Mouse (Mus musculus): Measurements from ENCODE around the gene Spaca4.

Spaca4 gene

GRCm38 (mm10) chr7:45727625-45728024 is 2.0 kb upstream of the Spaca4 start:
- DNase-seq (ENCODE audit: low spot score in 2 of 2), result no peak

- no peak for DNase-seq (ENCODE audit: low spot score in 2 of 2)
These were observed 806 bp upstream of the Spaca4 start for GRCm38 (mm10) chr7:45726419-45726818.

- DNase-seq (ENCODE audit: low spot score in 2 of 2), result no peak
These were observed 462 bp downstream of the Spaca4 start for GRCm38 (mm10) chr7:45725151-45725550.

- no peak for DNase-seq (ENCODE audit: low spot score in 2 of 2)
These were observed 1.8 kb downstream of the Spaca4 start for GRCm38 (mm10) chr7:45723781-45724180.

DNA sequence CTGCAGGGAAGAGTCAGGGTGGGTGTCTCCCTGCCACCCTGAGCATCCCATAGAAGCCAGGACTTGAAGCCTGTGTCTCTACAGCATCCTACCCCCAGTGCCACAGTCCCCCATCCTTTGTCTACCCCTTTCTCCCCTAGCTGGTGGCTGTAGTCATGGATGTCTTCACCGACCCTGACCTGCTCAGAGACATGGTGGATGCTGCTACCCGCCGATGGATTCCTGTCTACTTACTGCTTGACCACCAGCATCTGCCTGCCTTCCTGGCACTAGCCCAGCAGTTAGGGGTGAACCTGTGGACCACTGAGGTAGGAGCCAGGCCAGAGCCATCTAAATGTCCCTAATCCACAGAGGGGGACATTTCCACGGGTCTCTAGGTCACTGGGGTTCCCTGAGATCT is 2.3 kb downstream of the Spaca4 start:
- DNase-seq (ENCODE audit: low spot score in 2 of 2), result no peak

- no peak for DNase-seq (ENCODE audit: low spot score in 2 of 2)
These were observed 3.3 kb downstream of the Spaca4 start for GRCm38 (mm10) chr7:45722348-45722713.

GRCm38 (mm10) chr7:45721642-45722347 is 3.8 kb downstream of the Spaca4 start:
- no peak for DNase-seq (ENCODE audit: low spot score in 2 of 2)

GRCm38 (mm10) chr7:45721234-45721571 is 4.4 kb downstream of the Spaca4 start:
- DNase-seq (ENCODE audit: low spot score in 2 of 2), result no peak

DNA sequence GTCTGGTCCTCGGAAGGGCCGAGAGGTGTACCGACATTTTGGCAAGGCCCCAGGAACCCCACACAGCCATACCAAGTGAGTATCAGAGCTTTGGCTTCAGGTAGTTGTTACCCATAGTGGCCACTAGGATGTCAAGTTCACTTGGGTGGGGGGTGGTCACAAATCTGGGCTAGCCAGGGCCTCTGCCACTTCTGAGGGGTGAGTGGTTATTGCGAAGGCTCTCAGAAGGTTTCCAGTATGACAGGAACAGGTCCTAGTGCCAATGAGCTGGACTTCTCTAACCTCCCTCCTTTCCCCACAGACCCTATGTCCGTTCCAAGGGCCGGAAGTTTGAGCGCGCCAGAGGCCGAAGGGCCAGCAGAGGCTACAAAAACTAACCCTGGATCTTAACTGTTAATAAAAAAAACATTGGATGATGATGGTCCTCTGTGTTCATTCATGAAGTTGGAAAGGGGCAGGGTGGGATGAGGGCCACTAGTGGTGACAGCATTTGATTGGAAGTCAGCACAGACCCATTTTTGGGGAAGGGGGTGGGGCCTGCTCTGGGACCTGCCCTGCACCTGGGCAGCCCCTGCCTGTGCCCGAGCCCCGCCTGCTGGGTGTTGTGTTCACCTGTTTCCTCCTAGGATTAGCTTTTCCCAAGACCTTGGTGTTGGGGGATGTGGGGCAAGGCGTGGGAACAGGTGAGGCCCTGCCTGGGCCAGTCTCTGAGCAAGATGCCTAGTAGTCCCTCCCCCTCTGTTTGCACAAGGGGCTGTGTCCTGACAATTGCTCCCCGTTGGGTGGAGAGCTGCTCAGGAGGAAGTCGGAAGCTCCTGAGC is 5.0 kb downstream of the Spaca4 start, which contains the start of gene Fam83e:
Gene Fam83e, plus strand, starts transcription at position 800 of the 821 bp plus-strand sequence.
- no peak for DNase-seq (ENCODE audit: low spot score in 2 of 2)

- DNase-seq (ENCODE audit: low spot score in 2 of 2), result no peak
These were observed 5.7 kb downstream of the Spaca4 start for GRCm38 (mm10) chr7:45719738-45720412.

GRCm38 (mm10) chr7:45719180-45719579 is 6.4 kb downstream of the Spaca4 start:
- DNase-seq (ENCODE audit: low spot score in 2 of 2), result no peak

DNA sequence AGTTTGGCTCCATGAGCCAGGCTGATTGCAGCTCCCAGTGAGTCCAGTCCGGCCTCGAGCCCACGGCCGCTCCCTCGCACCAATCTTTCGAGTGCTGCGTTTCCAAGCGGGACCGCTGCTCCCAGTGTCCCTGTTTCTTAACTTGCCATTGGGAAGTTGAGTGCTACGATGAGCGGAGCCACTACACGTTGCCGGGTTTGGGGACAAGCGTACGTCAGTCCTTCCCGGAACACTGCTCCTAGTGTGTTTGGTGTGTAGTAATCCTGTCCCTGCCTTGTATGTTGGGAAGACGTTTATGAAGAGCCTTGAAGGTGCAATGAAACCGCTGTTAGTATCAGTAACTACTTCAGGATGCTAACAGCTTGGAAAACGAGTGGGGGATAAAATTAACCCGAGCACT is 7.3 kb downstream of the Spaca4 start:
- DNase-seq (ENCODE audit: low spot score in 2 of 2), result no peak

- peak; percentile 96 to 99 for DNase-seq (ENCODE audit: low spot score in 2 of 2)
These were observed 7.7 kb downstream of the Spaca4 start, which contains the start of gene Sphk2 for GRCm38 (mm10) chr7:45717918-45718297. Gene Sphk2, minus strand, starts transcription at chr7:45718002.

DNA sequence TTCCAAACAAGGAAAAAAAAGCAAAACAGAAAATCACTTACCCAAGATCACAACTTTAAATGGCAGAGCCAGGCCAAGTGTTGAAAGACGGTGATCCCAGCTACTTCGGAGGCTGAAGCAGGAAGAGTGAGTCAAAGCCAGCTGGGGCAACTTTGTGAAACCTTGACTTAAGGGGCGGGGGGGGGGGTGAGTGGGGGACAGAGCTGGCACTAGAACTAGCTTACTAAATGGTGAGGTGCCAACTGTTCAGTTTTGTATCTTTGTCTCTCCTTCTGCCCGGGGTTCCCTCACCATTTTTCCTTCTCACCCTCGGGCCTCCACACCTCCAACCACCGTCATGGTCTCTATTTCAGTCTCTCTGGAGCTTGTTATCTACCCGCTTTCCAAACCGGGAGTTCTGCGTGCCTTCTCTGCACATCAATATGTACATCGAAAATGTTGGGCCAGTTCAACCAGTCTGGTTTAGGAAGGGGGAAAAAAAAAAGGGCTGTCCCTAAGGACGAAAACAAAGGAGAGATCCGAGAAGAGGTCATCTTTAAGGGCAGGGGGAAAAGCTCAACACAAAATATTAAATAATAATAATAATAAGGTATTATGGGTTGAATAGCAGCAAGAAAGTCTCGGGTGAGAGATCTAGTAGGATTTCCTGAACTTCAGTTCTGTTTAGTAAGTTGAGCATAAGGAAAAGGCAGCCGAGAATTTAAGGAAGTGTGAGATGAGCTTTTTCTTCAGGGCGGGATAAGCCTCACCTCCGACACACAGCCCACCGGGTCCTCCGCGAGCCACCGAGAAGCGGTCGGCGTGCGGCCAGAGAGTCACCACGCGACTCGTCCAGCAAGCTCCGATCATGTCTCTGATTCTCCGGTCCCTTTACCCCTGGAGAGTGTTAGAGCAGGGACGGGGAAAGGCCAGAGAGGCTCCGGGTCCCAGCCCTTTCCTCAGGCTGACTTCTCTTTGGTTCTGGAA is 8.4 kb downstream of the Spaca4 start:
- DNase-seq (ENCODE audit: low spot score in 2 of 2), result no peak

GRCm38 (mm10) chr7:45716460-45716857 is 9.2 kb downstream of the Spaca4 start:
- DNase-seq (ENCODE audit: low spot score in 2 of 2), result no peak

DNA sequence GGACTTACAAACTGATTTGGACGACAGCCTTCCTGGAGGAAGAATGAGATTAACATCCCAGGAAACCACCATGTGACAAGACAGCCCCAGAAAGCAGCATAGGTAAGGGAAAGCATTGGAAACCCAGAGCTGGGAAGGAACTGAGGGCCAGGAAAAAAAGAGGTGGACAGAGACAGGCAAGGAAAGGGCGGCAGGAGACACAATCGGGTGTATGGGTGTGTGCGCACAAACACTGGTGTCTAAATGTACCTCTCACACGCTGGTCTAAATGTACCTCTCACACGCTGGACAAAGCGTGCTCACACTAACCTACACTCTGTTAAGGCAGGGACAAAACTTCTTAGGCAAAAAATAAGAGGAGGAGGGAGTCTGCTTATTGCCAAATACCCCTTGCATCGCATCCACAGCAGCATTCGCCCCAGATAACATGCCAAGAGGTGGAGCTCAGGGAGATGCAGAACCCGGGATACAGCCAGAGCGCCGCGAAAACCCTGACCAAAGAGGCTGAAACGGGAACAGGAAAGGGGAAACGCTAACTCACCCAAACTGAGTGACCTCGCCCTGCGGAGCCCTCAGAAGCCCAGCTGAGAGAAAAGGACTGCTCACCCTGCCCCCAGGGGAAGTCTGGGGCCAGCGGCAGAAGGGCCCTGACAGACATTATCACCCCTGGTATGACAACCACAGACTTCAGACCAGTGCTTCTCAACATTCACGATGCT is 9.7 kb downstream of the Spaca4 start:
- no peak for DNase-seq (ENCODE audit: low spot score in 2 of 2)

- DNase-seq (ENCODE audit: low spot score in 2 of 2), result peak; percentile 97 to 99
These were observed 10.4 kb downstream of the Spaca4 start, which contains the start of gene Rpl18 for GRCm38 (mm10) chr7:45715090-45715708. Gene Rpl18, plus strand, starts transcription at chr7:45715457.

DNA sequence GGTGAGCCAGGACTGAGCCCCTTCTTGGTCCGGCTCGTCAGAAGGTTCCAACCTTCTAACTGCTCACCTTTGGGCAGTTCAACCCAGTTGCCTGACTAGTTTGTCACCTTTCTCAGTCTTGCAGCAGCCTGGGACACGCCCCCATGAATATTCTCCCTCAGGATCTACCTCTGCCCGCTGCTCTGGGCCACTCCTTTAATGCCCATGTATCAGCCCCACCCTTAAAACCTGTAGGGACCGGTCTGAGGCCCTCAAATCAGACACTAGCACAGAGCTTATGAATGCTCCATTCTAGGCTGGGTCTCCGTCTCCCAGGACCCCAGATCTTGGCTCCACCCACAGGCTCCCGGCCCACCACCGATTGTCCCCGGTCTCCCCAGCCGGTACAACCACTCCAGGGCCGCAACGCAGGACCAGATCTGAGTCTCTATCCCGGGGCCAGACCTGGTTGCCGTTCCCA is 11.0 kb downstream of the Spaca4 start:
- DNase-seq (ENCODE audit: low spot score in 2 of 2), result no peak

DNA sequence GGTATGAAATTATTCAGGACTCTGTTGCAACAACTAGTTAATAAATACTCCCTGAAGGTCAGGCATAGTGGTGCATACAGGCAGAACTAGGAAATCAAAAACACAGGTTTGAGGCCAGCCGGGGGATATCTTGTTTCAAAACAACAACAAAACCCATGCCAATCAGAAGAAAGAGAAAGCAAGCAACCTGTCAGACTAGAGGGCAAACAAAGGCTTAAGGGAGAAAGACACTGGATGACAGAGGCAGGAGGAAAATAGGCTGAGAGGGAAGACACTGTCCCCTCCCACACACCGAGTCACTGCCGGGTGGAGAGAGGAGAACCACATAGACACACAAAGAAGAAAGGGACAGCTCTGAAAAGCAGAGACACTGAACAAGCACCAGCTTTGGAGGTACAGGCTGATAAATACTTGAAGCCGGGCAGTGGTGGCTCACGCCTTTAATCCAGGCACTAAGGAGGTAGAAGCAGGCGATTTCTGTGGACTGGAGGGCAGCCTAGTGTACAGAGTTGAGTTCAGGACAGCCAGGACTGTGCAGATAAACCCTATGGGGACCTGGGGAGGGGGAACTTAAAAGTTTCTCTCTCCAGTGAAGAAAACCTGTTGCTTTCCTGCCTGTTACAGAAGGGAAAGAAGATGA is 11.6 kb downstream of the Spaca4 start:
- DNase-seq (ENCODE audit: low spot score in 2 of 2), result no peak

DNA sequence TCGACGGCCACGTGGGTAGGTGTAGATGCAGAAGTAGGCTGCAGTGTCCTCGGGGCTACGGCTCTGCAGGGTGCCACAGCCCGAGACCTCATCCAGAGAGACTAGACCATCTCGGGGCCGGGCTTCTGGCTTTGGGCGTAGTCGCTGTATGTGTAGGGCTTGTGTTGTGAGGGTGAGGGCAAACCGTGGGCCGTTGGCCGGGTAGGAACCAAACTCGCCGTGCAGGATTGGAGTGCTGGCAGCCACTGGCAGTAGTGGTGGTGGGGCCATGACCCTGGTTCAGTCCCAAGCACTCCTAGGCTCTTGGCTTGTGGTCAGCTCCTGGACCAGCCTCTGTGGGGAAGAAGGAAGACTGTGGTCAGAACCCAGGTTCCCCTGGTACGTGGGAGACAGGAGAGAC is 12.2 kb downstream of the Spaca4 start:
- no peak for DNase-seq (ENCODE audit: low spot score in 2 of 2)

Measured in left cerebral cortex, adult 9 months (tissue).